Mouse (Mus musculus) adrenal gland, postnatal 4 days (tissue): Measurements from ENCODE around the gene Fn1. TPM values are rescaled to one million over a fixed set of nuclear protein-coding genes. Genes with fewer than 3 reads are reported as not detected.

ENCODE experiments used
- total RNA-seq, 2 experiments: library from RNA; stranded (reverse); gene quantifications; 2 replicates each; pipeline ENCODE4 v1.2.3; 2021

Gene Fn1
- total RNA-seq, 2 experiments from 2014 or later, result 186 to 364 TPM

Other genes starting within 250 kb of the Fn1 start
- gene Abca12, start 238.3 kb downstream of the Fn1 start, total RNA-seq, result under 1 TPM in 1 of 2 experiments, not detected in 1; 0.08 TPM
- gene Atic, start 96.0 kb downstream of the Fn1 start, total RNA-seq, result 10 to 100 TPM; 58.5 to 67.7 TPM